Mouse (Mus musculus) liver, postnatal 0 days (tissue): ENCODE data around the gene Gucy1b1.

ENCODE experiments used
- CTCF ChIP-seq: sonication (generic); IDR thresholded peaks from 2 replicates; pipeline ENCODE4 v1.5.1; 2016; ENCODE audit warnings: antibody characterized with exemption, low read depth
- EP300 ChIP-seq: IDR thresholded peaks from 2 replicates; pipeline ENCODE4 v1.6.1; 2016; ENCODE audit warnings: antibody characterized with exemption, low read depth, mild to moderate bottlenecking

DNA sequence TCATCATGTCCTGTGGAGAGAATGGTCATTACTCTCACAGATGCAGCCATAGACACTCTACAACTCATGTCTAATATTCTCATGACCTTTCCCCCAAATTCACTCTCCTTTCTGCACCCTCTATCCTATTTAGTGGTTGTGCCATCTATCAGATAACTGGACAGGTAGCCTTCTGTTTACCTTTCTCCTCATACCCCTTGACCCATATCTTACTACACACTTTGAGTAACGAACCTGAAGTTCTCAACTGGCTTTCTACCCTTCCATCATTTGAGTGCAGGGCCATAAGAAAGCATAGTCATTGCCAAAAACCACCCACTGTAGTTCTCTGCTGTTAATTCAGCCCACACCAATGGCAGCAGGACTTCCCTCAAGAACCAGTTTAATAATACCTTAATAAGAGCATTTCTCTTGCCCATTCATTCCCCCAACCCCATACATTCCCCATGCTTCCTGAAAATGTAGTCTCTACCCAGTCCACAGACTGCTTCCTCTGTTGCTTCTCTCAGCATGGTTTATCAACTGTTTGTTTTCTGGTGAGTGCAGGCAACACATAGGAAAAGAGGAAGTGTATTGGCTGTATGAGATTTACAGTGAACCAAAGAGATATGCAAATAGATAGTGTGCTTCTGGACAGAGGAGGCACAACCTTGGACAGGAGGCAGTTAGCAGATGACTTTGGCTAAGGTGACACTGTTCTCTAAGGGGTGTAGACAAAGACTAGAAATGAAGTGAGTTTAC, 44.3 kb downstream of the Gucy1b1 start:
- TF ChIP-seq CTCF (no peak), EP300 (0 out of 2 replicates have a peak, but pooled peaks have one; percentile 22)
